Mouse (Mus musculus) thymus, adult 2 months (tissue): ENCODE results near the gene Gm11492. TPM values are rescaled to one million over a fixed set of nuclear protein-coding genes. Genes with fewer than 3 reads are reported as not detected.

ENCODE experiments used
- DNase-seq: peaks from one replicate; pipeline ENCODE4 v3.0.0; 2021
- H3K27ac ChIP-seq: fragments of 200-500 bp; 2 replicates; pipeline ENCODE4 v1.5.1; 2012; ENCODE audit warnings: low read length, control low read depth; ENCODE audit not compliant: control insufficient read depth, insufficient read depth
- H3K27me3 ChIP-seq: fragments of 200-500 bp; 2 replicates; pipeline ENCODE4 v1.6.1; 2012; ENCODE audit warnings: mild to moderate bottlenecking, low read length, moderate library complexity, mixed read lengths; ENCODE audit not compliant: control insufficient read depth, insufficient read depth
- H3K36me3 ChIP-seq: fragments of 200-500 bp; 2 replicates; pipeline ENCODE4 v1.6.1; 2012; ENCODE audit warnings: mild to moderate bottlenecking, low read length, moderate library complexity; ENCODE audit not compliant: control insufficient read depth, insufficient read depth
- H3K4me1 ChIP-seq: fragments of 200-500 bp; replicated peaks from 2 replicates; pipeline ENCODE4 v1.6.1; 2012; ENCODE audit warnings: low read length; ENCODE audit not compliant: control insufficient read depth, insufficient read depth
- H3K4me3 ChIP-seq: fragments of 200-500 bp; 2 replicates; pipeline ENCODE4 v1.5.1; 2012; ENCODE audit warnings: mild to moderate bottlenecking, low read length, control low read depth, moderate library complexity; ENCODE audit not compliant: control insufficient read depth, insufficient read depth
- CTCF ChIP-seq: fragments of 200-500 bp; IDR thresholded peaks from 2 replicates; pipeline ENCODE4 v1.5.1; 2012; ENCODE audit warnings: mild to moderate bottlenecking, control low read depth, low read length, moderate library complexity, borderline replicate concordance; ENCODE audit not compliant: control insufficient read depth, poor library complexity, insufficient read depth; ENCODE audit errors: extremely low read depth
- POLR2A ChIP-seq: fragments of 200-500 bp; IDR thresholded peaks from 2 replicates; pipeline ENCODE4 v1.6.1; 2012; ENCODE audit warnings: mild to moderate bottlenecking, low read length, control low read depth, moderate library complexity; ENCODE audit not compliant: control insufficient read depth, poor library complexity, insufficient read depth; ENCODE audit errors: extremely low read depth
- WGBS: fragments of 180-500 bp; shearing (Covaris S2); methylation state at CpG from one replicate; pipeline ENCODE4 v1.1.7; 2018; 5-methylcytosine and 5-hydroxymethylcytosine counted together
- polyA plus RNA-seq: library from polyadenylated mRNA; depleted of rRNA; stranded (reverse); fragments of >200 nt; gene quantifications from 2 replicates; pipeline ENCODE4 v1.2.3, GENCODE M21; 2012

The Gm11492 gene
- polyA plus RNA-seq, 1 experiment, result not detected

GRCm38 (mm10) chr11:87531695-87532094, 34.8 kb upstream of the Gm11492 start:
- WGBS, result 77% methylated on average over 6 of the region's 6 CpGs
- TF ChIP-seq CTCF, result no peak
- TF ChIP-seq POLR2A, result no peak

GRCm38 (mm10) chr11:87542285-87542684, 24.2 kb upstream of the Gm11492 start:
- TF ChIP-seq POLR2A (no peak), CTCF (no peak)
- no peaks in the 10 kb centered on the region for H3K36me3 ChIP-seq
- no peak overlapping the region for H3K4me3 ChIP-seq
- H3K27ac ChIP-seq, result no peak overlapping the region
- no peak for DNase-seq
- WGBS, result 82% methylated on average over 8 of the region's 8 CpGs
- H3K4me1 ChIP-seq, result peaks cover 6% of the 10 kb centered on the region
- no peaks in the 10 kb centered on the region for H3K27me3 ChIP-seq

More at GRCm38 (mm10) chr11:87531695-87532094, 34.8 kb upstream of the Gm11492 start:
- Histone ChIP-seq H3K27me3 (no peaks in the 10 kb centered on the region), H3K4me1 (no peaks in the 10 kb centered on the region), H3K4me3 (no peak overlapping the region), H3K27ac (no peak overlapping the region), H3K36me3 (no peaks in the 10 kb centered on the region)
- DNase-seq, result no peak

GRCm38 (mm10) chr11:87542906-87543305, 23.5 kb upstream of the Gm11492 start:
- DNase-seq, result no peak
- Histone ChIP-seq H3K4me3 (no peak overlapping the region), H3K4me1 (peaks cover 6% of the 10 kb centered on the region), H3K27ac (no peak overlapping the region), H3K27me3 (no peaks in the 10 kb centered on the region), H3K36me3 (no peaks in the 10 kb centered on the region)
- 30% methylated on average over 3 of the region's 3 CpGs for WGBS
- TF ChIP-seq POLR2A, result no peak
- no peak for TF ChIP-seq CTCF

GRCm38 (mm10) chr11:87553342-87553741, 13.1 kb upstream of the Gm11492 start:
- TF ChIP-seq CTCF, result no peak
- no peak for TF ChIP-seq POLR2A
- Histone ChIP-seq H3K27me3 (no peaks in the 10 kb centered on the region), H3K36me3 (no peaks in the 10 kb centered on the region), H3K4me3 (no peak overlapping the region), H3K27ac (no peak overlapping the region), H3K4me1 (no peaks in the 10 kb centered on the region)
- no peak for DNase-seq
- 88% methylated on average over 4 of the region's 4 CpGs for WGBS

- DNase-seq, result no peak
- H3K4me3 ChIP-seq, result no peak overlapping the region
- no peaks in the 10 kb centered on the region for H3K27me3 ChIP-seq
- no peak for TF ChIP-seq CTCF
- TF ChIP-seq POLR2A, result no peak
- no peaks in the 10 kb centered on the region for H3K36me3 ChIP-seq
- 77% methylated on average over 5 of the region's 5 CpGs for WGBS
- no peak overlapping the region for H3K27ac ChIP-seq
- H3K4me1 ChIP-seq, result no peaks in the 10 kb centered on the region
Observed at GRCm38 (mm10) chr11:87554386-87554785, 12.1 kb upstream of the Gm11492 start.

- 56% methylated on average over 2 of the region's 2 CpGs for WGBS
- DNase-seq, result no peak
- Histone ChIP-seq H3K4me1 (no peaks in the 10 kb centered on the region), H3K4me3 (no peak overlapping the region), H3K36me3 (no peaks in the 10 kb centered on the region), H3K27me3 (no peaks in the 10 kb centered on the region), H3K27ac (no peak overlapping the region)
- no peak for TF ChIP-seq CTCF
- TF ChIP-seq POLR2A, result no peak
Observed at GRCm38 (mm10) chr11:87555106-87555703, 11.2 kb upstream of the Gm11492 start.

GRCm38 (mm10) chr11:87561208-87561607, 5.2 kb upstream of the Gm11492 start:
- WGBS, result 86% methylated on average over 6 of the region's 6 CpGs
- H3K27me3 ChIP-seq, result no peaks in the 10 kb centered on the region
- TF ChIP-seq CTCF, result no peak
- TF ChIP-seq POLR2A, result no peak
- H3K27ac ChIP-seq, result no peak overlapping the region
- no peak for DNase-seq
- H3K36me3 ChIP-seq, result no peaks in the 10 kb centered on the region
- no peaks in the 10 kb centered on the region for H3K4me1 ChIP-seq
- H3K4me3 ChIP-seq, result no peak overlapping the region

GRCm38 (mm10) chr11:87568255-87568953, 2.0 kb downstream of the Gm11492 start, which contains the start of gene Sept4:
Sept4 (plus strand) TSS chr11:87568903.
- Histone ChIP-seq H3K27me3 (no peaks in the 10 kb centered on the region), H3K4me3 (no peak within 1 kb of the TSS), H3K27ac (no peak within 1 kb of the TSS), H3K4me1 (no peaks in the 10 kb centered on the region), H3K36me3 (no peaks in the 10 kb centered on the region)
- no peak for TF ChIP-seq CTCF
- TF ChIP-seq POLR2A, result no peak
- WGBS, result 74% methylated on average over 7 of the region's 7 CpGs
- DNase-seq, result no peak
